Mouse (Mus musculus): ENCODE results near the gene Wnk2. TPM values are rescaled to one million over a fixed set of nuclear protein-coding genes. Genes with fewer than 3 reads are reported as not detected.

The Wnk2 gene
- total and polyA plus RNA-seq, 3 experiments: 0.04 TPM; not detected in 2

DNA sequence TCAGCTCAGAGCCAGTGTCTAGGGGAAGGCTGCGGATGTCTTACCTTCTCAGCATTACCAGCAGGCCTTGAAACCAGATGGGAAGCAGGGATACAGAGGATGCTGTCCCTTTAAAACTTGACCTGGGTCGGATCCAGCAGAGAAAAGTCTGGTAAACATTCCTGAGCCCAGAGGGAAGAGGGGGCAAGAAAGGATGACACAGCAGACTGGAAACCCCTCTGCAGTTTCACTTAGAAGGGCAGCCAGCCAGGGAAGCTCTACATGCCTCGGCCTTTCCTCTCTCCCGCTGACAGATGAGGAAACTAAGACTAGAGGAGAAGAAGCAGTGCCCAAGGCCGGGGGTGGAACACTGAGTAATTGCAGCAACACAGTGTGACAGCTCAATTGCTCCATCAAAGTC is 35.8 kb upstream of the Wnk2 start:
- Histone ChIP-seq H3K36me3 (ENCODE audit: control insufficient read depth in 1 of 2, insufficient read depth in 2 of 2, low read length in 2 of 2) (peaks cover 0 to 9% of the 10 kb centered on the region in 2 experiments; a peak in 2 of 4 replicates), H3K9me3 (replicated peaks; ENCODE audit: insufficient read depth, low read length) (no peaks in the 10 kb centered on the region), H3K79me2 (ENCODE audit: control insufficient read depth, insufficient read depth, low read length, poor library complexity) (no peaks in the 10 kb centered on the region; the same call in 1 of the 2 replicates), H3K27me3 (ENCODE audit: control insufficient read depth in 1 of 2, insufficient read depth in 2 of 2, low read length in 2 of 2) (no peaks in the 10 kb centered on the region), H3K27ac (ENCODE audit: control insufficient read depth, low read depth, low read length) (no peak overlapping the region), H3K4me3 (ENCODE audit: control insufficient read depth in 1 of 2, insufficient read depth in 1 of 2, low read depth in 2 of 2, low read length in 2 of 2) (no peak overlapping the region), H3K9ac (ENCODE audit: control insufficient read depth, low read depth, low read length, poor library complexity, severe bottlenecking) (no peak overlapping the region), H3K4me1 (ENCODE audit: control insufficient read depth in 1 of 2, insufficient read depth in 2 of 2, low read length in 2 of 2) (peaks cover 0 to 19% of the 10 kb centered on the region in 2 experiments; a peak in 3 of 4 replicates)
- DNase-seq (ENCODE audit: low read depth, low spot score): no peak
- TF ChIP-seq ELF1 (IDR thresholded peaks at IDR 0.05; ENCODE audit: low read depth, low read length) (no peak), HCFC1 (IDR thresholded peaks at IDR 0.05; ENCODE audit: low read depth, low read length) (no peak), EP300 (IDR thresholded peaks at IDR 0.05; ENCODE audit: low read depth in 1 of 2, low read length in 2 of 2) (no peak), NELFE (IDR thresholded peaks at IDR 0.05; ENCODE audit: low read depth, low read length) (no peak), TCF12 (IDR thresholded peaks at IDR 0.05; ENCODE audit: low read depth, low read length) (no peak), MAX (IDR thresholded peaks at IDR 0.05; ENCODE audit: low read length) (no peak), JUND (IDR thresholded peaks at IDR 0.05; ENCODE audit: low read depth, low read length) (no peak), E2F4 (IDR thresholded peaks at IDR 0.05; ENCODE audit: borderline replicate concordance, low read depth, low read length) (no peak), MEF2A (IDR thresholded peaks at IDR 0.05; ENCODE audit: extremely low read depth, insufficient replicate concordance, low read depth, low read length, poor library complexity, severe bottlenecking) (no peak), ETS1 (IDR thresholded peaks at IDR 0.05; ENCODE audit: low read depth, low read length) (no peak), SIN3A (IDR thresholded peaks at IDR 0.05; ENCODE audit: low read length) (no peak), SMC3 (IDR thresholded peaks at IDR 0.05; ENCODE audit: low read depth, low read length) (no peak), MYB (IDR thresholded peaks at IDR 0.05; ENCODE audit: low read depth, low read length) (no peak), POLR2A (IDR thresholded peaks at IDR 0.05; ENCODE audit: control insufficient read depth in 1 of 2, insufficient read depth in 1 of 2, low read depth in 1 of 2, low read length in 2 of 2, poor library complexity in 1 of 2) (no peak), UBTF (IDR thresholded peaks at IDR 0.05; ENCODE audit: borderline replicate concordance, insufficient read depth, low read depth, low read length) (no peak), GABPA (IDR thresholded peaks at IDR 0.05; ENCODE audit: low read depth, low read length) (no peak), CHD1 (IDR thresholded peaks at IDR 0.05; ENCODE audit: low read depth, low read length) (no peak), BHLHE40 (IDR thresholded peaks at IDR 0.05; ENCODE audit: borderline replicate concordance, low read depth, low read length) (no peak), GATA1 (IDR thresholded peaks at IDR 0.05; ENCODE audit: low read depth, low read length) (no peak), TBP (IDR thresholded peaks at IDR 0.05; ENCODE audit: low read depth, low read length) (no peak)

DNA sequence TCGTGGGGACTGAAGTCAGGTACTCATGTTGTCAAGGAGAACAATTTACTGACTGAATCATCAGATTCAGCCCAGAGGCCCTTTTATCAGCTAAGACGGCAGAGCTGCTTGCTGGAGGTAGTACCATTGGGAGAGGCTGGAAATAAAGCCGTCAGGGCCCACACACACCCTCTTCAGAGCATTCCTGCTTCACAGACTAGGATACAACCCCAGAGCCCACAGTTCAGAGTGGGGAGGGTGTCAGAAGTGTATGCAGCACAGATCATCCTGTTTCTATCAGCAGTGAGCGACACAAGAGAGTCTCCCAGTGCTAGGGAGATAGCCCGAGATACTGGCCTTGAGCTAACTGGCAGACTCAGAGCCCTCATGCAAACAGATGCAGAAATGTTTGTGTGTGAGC is 35.3 kb upstream of the Wnk2 start:
- Histone ChIP-seq H3K27ac (ENCODE audit: control insufficient read depth, low read depth, low read length) (no peak overlapping the region), H3K79me2 (ENCODE audit: control insufficient read depth, insufficient read depth, low read length, poor library complexity) (no peaks in the 10 kb centered on the region; the same call in 1 of the 2 replicates), H3K9me3 (replicated peaks; ENCODE audit: insufficient read depth, low read length) (no peaks in the 10 kb centered on the region), H3K4me3 (ENCODE audit: control insufficient read depth in 1 of 2, insufficient read depth in 1 of 2, low read depth in 2 of 2, low read length in 2 of 2) (no peak overlapping the region), H3K9ac (ENCODE audit: control insufficient read depth, low read depth, low read length, poor library complexity, severe bottlenecking) (no peak overlapping the region), H3K27me3 (ENCODE audit: control insufficient read depth in 1 of 2, insufficient read depth in 2 of 2, low read length in 2 of 2) (no peaks in the 10 kb centered on the region), H3K36me3 (ENCODE audit: control insufficient read depth in 1 of 2, insufficient read depth in 2 of 2, low read length in 2 of 2) (peaks cover 0 to 6% of the 10 kb centered on the region in 2 experiments; a peak in 2 of 4 replicates), H3K4me1 (ENCODE audit: control insufficient read depth in 1 of 2, insufficient read depth in 2 of 2, low read length in 2 of 2) (peaks cover 0 to 16% of the 10 kb centered on the region in 2 experiments; a peak in 3 of 4 replicates)
- DNase-seq (ENCODE audit: low read depth, low spot score): no peak
- TF ChIP-seq MAZ (IDR thresholded peaks at IDR 0.05; ENCODE audit: low read depth, low read length): no peak
- TF ChIP-seq USF2 (IDR thresholded peaks at IDR 0.05; ENCODE audit: borderline replicate concordance in 1 of 2, insufficient read depth in 1 of 2, low read depth in 1 of 2, low read length in 2 of 2): no peak
- TF ChIP-seq MAFK (IDR thresholded peaks at IDR 0.05; ENCODE audit: borderline replicate concordance, low read depth, low read length): no peak
- no peak for TF ChIP-seq MXI1 (IDR thresholded peaks at IDR 0.05; ENCODE audit: low read depth, low read length)
- no peak for TF ChIP-seq CHD1 (IDR thresholded peaks at IDR 0.05; ENCODE audit: low read depth, low read length)
- no peak for TF ChIP-seq EP300 (IDR thresholded peaks at IDR 0.05; ENCODE audit: low read depth in 1 of 2, low read length in 2 of 2)
- TF ChIP-seq NELFE (IDR thresholded peaks at IDR 0.05; ENCODE audit: low read depth, low read length): no peak
- TF ChIP-seq NRF1 (IDR thresholded peaks at IDR 0.05; ENCODE audit: insufficient read depth, low read depth, low read length, poor library complexity, severe bottlenecking): no peak
- TF ChIP-seq POLR2AphosphoS2 (IDR thresholded peaks at IDR 0.05; ENCODE audit: low read length): no peak
- no peak for TF ChIP-seq SIN3A (IDR thresholded peaks at IDR 0.05; ENCODE audit: low read length)
